Mouse (Mus musculus): Measurements from ENCODE around the gene Dph1. TPM values are rescaled to one million over a fixed set of nuclear protein-coding genes. Genes with fewer than 3 reads are reported as not detected.
A peak's percentile ranks its signal among the peaks of the same experiment; 100 is the strongest.

The Dph1 gene
- polyA plus RNA-seq, 1 experiment: 22.2 TPM

- no peak for DNase-seq (ENCODE audit: extremely low spot score in 1 of 2, low spot score in 1 of 2)
These were observed 15.3 kb upstream of the Dph1 start for GRCm38 (mm10) chr11:75206347-75206746.

- no peak for DNase-seq (ENCODE audit: extremely low spot score in 1 of 2, low spot score in 1 of 2)
These were observed 13.4 kb upstream of the Dph1 start for GRCm38 (mm10) chr11:75204472-75204871.

- no peak for DNase-seq (ENCODE audit: extremely low spot score in 1 of 2, low spot score in 1 of 2)
These were observed 12.9 kb upstream of the Dph1 start for GRCm38 (mm10) chr11:75203926-75204325.

GRCm38 (mm10) chr11:75201721-75202120, 10.7 kb upstream of the Dph1 start:
- DNase-seq (ENCODE audit: extremely low spot score in 1 of 2, low spot score in 1 of 2): no peak

GRCm38 (mm10) chr11:75200935-75201334, 9.9 kb upstream of the Dph1 start:
- DNase-seq (ENCODE audit: extremely low spot score in 1 of 2, low spot score in 1 of 2): peak in 1 of 2 experiments; percentile 85

- no peak for DNase-seq (ENCODE audit: extremely low spot score in 1 of 2, low spot score in 1 of 2)
These were observed 8.9 kb upstream of the Dph1 start for GRCm38 (mm10) chr11:75199951-75200350.

GRCm38 (mm10) chr11:75198792-75199191, 7.8 kb upstream of the Dph1 start:
- no peak for DNase-seq (ENCODE audit: extremely low spot score in 1 of 2, low spot score in 1 of 2)

GRCm38 (mm10) chr11:75197956-75198355, 6.9 kb upstream of the Dph1 start:
- DNase-seq (ENCODE audit: extremely low spot score in 1 of 2, low spot score in 1 of 2): no peak

GRCm38 (mm10) chr11:75196131-75196530, 5.1 kb upstream of the Dph1 start:
- DNase-seq (ENCODE audit: extremely low spot score in 1 of 2, low spot score in 1 of 2): no peak

- peak in 1 of 2 experiments; percentile 74 for DNase-seq (ENCODE audit: extremely low spot score in 1 of 2, low spot score in 1 of 2)
These were observed 3.9 kb upstream of the Dph1 start for GRCm38 (mm10) chr11:75194850-75195461.

GRCm38 (mm10) chr11:75194121-75194849, 3.2 kb upstream of the Dph1 start:
- DNase-seq (ENCODE audit: extremely low spot score in 1 of 2, low spot score in 1 of 2): no peak

- DNase-seq (ENCODE audit: extremely low spot score in 1 of 2, low spot score in 1 of 2): peak in 1 of 2 experiments; percentile 72
These were observed 2.4 kb upstream of the Dph1 start, which contains the start of gene Rtn4rl1 for GRCm38 (mm10) chr11:75193256-75194071. Rtn4rl1 (plus strand) TSS chr11:75193783.

GRCm38 (mm10) chr11:75192336-75193214, 1.5 kb upstream of the Dph1 start:
- DNase-seq (ENCODE audit: extremely low spot score in 1 of 2, low spot score in 1 of 2): peak in 1 of 2 experiments; percentile 86

- DNase-seq (ENCODE audit: extremely low spot score in 1 of 2, low spot score in 1 of 2): no peak
These were observed 800 bp upstream of the Dph1 start for GRCm38 (mm10) chr11:75191841-75192240.

- peak; percentile 59 to 81 for DNase-seq (ENCODE audit: extremely low spot score in 1 of 2, low spot score in 1 of 2)
These were observed 693 bp downstream of the Dph1 start for GRCm38 (mm10) chr11:75190371-75190724.

GRCm38 (mm10) chr11:75189713-75190370, 1.2 kb downstream of the Dph1 start:
- no peak for DNase-seq (ENCODE audit: extremely low spot score in 1 of 2, low spot score in 1 of 2)

GRCm38 (mm10) chr11:75184986-75185385, 6.1 kb downstream of the Dph1 start:
- DNase-seq (ENCODE audit: extremely low spot score in 1 of 2, low spot score in 1 of 2): no peak

- no peak for DNase-seq (ENCODE audit: extremely low spot score in 1 of 2, low spot score in 1 of 2)
These were observed 6.5 kb downstream of the Dph1 start for GRCm38 (mm10) chr11:75184573-75184972.

GRCm38 (mm10) chr11:75183917-75184570, 7.0 kb downstream of the Dph1 start:
- DNase-seq (ENCODE audit: extremely low spot score in 1 of 2, low spot score in 1 of 2): peak; percentile 74 to 78
